Mouse (Mus musculus) spleen, postnatal 4 days (tissue): ENCODE results near the gene Abhd16b.

Experiments used
- DNase-seq, 2 experiments: peaks; one replicate each; pipeline ENCODE4 v3.0.0; 2022; ENCODE audit warnings: low spot score in 2 of 2

Abhd16b gene

GRCm38 (mm10) chr2:181537444-181538047 lies 44.5 kb downstream of the Abhd16b start:
- no peak for DNase-seq

- no peak for DNase-seq
Observed at GRCm38 (mm10) chr2:181541761-181542380, 48.9 kb downstream of the Abhd16b start.
